Mouse (Mus musculus) T-helper 2 cell (primary cell): ENCODE measurements around the gene Nrn1.

Experiments used
- in situ Hi-C: fragments of 300-600 bp; cut with MboI, MseI; formaldehyde crosslinking; loops from one replicate; pipeline ENCODE4 v1.15.1; 2025; ENCODE audit warnings: high pct_unique_total_duplicates

The Nrn1 gene

DNA sequence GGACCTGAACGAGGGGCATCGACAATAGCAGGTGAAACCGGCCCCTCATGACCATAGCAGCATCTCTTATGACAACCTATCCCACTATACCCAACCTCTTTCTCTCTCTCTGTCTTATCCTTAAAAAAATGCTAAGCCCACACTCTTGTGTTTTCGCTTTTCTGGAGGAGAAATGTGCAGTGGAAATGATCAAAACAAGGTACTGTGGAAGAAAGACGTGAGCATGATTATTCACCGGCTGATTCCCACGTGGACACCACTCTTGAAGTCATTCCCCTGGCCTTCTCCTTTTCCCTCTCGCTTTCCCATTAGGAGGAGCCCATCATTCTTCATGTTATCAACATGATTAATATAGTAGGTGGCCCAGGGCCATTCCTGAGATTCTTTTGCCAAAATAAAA, 9.1 kb downstream of the Nrn1 start:
- in situ Hi-C loops, result no loop called here

DNA sequence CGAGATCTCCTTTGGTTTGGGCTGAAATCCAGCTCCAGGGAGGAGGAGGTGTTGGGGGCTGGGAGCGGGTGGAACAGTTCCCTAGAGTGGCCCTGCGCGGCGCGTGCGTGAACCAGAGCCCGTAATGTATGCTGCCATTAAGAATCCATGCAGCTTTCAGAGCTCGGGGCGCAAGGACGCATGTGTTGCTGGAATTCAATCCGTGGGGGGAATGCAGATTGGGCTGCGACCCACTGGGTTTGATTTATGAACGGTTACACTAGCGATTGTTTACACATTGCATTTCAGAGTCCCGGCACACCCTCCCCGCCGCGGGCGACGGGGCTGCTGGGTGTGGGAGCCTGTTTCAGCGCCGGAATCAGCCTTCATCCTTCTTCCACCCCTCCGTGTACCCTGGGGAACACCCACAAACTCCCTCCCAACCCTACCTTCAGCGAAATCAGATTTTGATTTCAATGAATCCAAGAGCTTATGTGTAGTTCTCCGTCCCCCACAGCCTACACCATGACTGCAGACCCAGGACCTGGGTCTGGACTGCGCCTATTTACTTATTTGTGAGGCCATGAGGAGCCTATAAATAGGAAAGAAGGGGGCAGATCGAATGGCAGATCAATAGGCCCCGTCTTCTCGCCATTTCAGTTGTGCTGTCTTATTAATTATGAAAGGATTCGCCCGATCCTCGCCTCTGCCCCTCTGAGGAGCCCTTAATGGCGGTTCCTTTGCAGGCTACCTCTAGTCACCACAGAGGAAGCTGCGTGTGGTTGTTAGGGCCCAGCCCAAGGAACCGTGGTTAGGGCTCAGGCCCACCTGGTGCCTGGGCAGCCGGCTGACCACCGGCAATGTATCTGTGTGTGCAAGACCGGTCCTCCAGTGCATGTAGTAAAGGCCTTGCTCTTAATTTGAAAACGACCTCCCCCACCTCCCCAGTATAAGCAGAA, 10.1 kb downstream of the Nrn1 start:
- in situ Hi-C loops, result no loop called here

DNA sequence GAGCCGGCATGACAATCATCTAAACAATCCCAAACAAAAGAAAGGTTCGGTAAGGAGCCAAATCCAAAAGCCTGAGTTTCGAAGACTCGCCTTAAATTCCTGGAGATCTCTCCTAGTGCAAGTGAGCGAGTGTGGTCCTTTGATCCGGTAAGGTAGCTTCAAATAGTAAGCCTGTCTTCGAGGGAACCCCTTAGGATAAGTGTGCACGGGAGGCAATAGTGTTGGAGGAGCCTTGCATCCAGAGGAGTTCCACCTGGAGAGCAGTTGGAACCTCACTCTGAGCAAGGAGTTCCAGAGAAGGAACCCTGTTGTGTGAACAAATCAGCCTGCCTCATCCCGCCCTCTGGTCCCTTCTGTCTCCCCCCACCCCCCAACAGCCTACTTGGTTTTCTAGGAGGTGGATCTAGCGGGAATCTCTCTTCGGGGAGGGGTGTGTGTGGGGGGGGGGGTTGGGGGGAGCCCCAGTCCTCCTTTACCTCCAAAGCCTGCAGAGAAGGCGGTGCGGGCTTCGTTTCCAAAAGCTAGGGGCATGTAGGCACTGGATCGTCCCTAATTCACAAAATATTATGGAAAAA, 11.1 kb downstream of the Nrn1 start:
- in situ Hi-C loops, result no loop called here

DNA sequence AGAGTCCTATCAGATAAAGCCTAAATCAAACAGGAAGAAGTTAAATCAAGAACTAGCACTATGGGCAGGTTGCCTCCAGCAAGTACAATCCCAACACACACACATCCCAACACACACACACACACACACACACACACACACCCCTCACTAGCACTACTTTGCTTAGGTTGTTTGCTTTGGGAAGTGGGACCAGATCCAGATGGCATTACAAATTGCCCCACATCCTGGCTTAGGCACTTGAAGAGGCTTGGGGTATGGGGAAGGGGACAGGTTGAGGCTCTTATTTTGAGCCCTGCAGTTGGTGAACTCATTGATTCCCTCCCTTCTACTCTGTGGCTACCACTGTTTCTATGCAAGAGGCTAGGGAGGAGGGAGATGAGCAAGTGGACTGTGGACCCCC, 12.6 kb downstream of the Nrn1 start:
- in situ Hi-C loops, result no loop called here

DNA sequence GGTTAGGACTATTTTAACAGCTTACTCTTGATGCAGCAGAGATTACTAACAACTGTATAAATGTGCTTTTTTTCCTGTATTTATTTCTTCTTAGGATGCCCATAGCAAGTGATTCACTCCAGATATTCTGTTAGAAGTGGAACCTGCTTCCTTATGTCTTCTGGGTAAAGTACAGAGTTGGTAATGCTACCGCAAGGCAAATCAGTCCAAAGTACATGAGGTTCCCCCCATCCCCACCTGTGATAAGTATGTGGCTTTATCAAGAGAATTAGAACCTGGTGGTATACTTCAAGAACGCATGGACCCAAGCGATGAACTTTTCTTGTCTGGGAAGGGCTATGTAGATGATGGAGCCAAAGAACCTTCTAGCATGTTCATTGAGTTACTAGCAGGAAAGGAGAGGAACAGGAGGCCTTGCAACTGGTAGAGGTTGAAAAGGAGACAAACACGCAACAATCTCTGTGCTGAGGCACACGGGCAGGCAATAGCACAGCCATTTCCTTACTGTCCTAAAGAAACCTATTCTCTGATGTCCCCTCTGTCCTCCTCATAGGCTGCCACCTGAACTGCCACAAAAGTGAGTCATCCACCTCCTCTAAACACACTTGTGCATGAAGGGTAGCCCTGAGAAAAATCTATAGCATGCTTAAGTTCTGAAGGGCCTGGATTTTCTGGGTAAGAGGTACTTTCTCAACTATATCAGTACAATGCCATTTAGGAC, 14.5 kb downstream of the Nrn1 start:
- in situ Hi-C loops, result no loop called here

DNA sequence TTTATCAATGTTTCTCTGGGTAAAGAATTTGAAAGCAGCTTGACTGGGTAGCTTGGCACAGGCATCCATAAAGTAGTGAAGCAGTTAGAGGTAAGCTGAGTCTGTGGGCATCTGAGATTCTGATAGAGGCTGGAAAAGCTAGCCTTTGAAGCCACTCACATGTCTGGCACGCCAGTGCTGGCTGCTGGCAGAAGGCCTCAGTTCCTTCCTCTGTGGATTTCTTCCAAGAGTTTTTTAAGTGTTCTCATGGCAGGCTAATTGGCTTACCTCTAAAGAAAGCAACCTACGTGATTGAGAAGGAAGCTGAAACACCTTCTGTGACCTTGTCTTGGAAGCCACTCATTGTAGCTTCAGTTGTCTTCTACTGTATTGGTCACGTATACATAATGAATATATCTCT, 17.6 kb downstream of the Nrn1 start:
- in situ Hi-C loops, result no loop called here

DNA sequence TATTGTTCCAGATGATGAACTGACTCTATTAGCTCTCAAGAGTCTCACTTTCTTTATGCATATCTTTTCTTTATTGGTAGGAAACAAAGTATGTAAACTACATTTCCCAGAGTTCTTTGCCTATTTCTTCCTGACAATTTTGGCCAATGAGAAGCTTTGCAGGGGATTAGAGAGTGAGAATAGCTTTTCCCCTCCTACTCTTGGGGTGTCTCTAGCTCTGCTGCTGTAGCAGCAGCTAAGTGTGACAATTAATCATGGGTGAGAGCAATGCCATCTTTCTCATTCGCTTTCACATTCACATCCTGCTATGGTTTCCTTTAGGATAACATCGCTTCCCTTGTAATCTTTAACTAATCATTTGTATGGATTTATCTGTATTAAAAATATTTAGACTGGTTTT, 18.2 kb downstream of the Nrn1 start:
- in situ Hi-C loops, result no loop called here

DNA sequence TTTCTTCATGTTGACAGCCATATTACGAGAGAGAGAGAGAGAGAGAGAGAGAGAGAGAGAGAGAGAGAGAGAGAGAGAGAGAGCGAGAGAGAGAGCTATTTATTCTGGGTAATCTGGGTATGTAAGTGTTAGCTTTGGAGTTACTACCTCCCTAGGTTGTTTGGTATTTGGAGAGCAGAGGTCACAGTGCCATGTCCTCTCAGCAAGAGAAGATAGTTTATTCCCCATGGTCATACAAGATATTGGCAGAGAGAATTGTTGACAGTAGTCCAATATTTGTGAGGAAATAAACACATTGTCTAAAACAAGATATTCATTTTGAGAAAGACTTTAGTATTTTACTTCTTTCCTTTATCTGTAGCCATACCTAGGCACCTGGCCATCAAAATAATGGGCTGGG, 20.8 kb downstream of the Nrn1 start:
- in situ Hi-C loops, result no loop called here

DNA sequence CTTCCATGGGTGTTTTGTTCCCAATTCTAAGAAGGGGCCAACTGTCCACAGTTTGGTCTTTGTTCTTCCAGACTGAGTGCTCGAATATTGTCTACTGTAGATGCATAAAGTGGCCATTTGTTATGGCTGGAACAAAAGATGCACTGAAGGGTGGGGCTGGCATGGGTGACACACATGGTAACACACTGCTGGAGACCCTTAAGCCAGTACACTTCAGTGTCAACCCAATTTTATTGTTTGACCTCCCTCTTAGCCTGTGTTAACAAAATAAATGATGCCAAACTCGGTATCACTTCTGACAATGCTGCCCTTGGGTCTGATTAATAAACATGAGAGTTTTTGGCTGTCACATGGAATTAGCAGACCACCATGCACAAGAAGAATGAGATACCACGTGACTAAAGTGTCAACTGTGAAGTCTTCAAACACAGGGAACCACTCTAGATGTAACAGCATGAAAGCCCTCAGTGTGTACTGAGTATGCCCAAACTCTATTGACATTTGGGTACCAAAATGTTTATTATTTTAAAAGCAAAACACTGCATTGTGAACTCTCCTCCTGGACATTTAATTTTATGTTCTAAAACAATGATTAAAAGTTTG, 27.7 kb downstream of the Nrn1 start:
- in situ Hi-C loops, result no loop called here

DNA sequence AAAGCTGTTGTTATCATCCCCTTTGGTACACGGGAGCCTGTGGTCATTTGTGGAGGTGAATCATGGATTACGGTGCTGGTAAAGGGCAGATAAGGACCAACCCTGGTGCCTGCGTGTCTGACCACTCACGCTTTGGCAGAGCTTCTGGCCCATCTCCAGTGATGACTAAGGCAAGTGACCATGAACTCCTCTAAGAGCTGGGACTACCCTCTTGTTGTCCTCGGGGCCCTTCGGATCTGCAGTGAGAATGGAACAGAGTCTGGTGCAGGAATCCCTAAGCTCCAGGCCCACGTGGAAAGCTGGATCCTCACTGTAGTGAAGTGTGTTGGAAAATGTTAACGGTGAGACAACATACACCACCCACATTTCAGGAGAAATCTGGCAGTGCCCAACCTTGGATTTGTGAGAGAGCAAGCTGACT, 38.6 kb downstream of the Nrn1 start:
- in situ Hi-C loops, result loop anchor here (5.0 to 25.0 kb wide), 3 partner anchors 61 to 1952 kb away; partner anchors contain the start of gene Dsp

DNA sequence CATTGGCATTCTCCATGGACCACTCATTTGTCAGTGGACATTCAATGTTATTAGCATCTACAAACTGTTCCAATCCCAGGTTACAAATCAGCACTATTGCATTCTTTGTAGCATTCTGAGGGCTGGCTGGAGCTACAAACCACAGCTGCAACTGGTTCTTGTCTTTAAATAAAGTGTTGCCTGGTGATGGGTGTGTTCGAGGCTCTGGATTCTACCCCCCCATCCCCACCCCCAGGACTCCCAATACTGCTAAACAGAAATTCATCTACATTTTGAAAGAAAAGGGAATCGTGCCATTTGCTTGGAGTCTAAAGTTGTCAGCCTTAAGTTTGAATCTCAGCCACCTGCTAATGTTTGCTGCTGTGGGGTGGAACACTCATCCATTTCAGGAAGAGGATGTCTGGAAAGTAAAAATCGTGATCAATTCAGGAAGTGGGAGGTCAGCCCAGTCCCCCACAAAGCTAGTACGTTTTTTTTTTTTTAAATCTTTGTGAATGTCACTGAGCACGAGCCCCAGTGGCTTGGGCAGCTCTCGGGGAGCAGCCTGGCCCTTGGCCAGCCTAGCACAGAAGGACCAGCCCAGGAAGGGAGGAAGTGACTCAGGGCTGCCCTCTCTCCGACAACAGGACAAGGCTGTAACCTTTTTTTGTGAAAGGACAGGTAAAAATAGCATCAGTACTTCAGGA, 39.3 kb downstream of the Nrn1 start:
- in situ Hi-C loops, result loop anchor here (5.0 to 25.0 kb wide), 3 partner anchors 62 to 1951 kb away; partner anchors contain the start of gene Dsp

DNA sequence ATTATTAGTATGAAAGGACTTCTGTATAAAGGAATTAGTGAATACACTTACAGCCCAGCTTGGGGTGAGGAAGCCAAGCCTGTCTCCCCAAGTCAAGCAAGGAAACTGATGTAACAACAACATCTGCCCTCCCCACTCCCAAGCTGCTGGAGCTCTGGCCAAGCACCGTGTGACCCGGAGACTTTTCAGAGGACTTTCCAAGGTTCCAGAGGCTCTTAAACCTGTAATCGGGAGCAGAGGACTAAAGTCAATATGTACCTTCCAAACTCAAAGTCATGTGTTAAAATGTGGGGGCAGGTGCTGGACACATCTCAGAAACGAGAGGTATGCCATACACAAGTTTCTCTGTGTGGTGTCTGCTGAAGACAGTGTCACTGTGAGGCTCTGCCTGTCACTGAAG, 51.4 kb downstream of the Nrn1 start:
- in situ Hi-C loops, result loop anchor here (25.0 kb wide), 1 partner anchor 1479 kb away; the partner anchor contains the start of gene Dsp

DNA sequence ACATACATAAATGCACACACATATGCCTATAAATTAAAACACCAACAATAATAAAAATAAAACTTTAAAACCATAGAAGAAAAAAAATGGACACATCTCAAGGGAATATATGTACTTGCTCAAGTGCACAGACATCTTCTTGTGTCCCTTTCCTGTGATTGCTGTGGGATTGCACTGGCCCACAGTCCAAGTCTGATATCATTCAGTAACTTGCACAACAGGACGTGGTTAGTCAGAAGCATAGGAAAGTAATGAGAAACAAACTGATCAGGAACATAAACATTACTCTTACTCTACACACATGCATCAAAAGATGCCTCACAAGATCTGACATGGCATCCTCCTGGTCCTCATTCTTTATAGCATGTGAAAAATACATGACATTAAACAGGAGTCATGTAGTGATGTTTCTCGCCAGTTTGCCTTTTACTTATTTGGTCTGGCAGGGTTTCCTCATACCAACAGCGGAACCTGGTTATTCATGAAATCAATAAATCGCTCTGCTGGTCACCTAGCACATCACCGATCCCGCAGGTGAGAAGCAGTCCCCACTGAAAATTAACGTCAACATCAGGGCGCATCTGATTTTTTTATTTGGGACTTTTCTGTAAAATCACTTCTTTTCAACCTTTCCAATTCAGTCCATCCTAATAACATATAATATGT, 54.1 kb downstream of the Nrn1 start:
- in situ Hi-C loops, result loop anchor here (25.0 kb wide), 1 partner anchor 1481 kb away; the partner anchor contains the start of gene Dsp

DNA sequence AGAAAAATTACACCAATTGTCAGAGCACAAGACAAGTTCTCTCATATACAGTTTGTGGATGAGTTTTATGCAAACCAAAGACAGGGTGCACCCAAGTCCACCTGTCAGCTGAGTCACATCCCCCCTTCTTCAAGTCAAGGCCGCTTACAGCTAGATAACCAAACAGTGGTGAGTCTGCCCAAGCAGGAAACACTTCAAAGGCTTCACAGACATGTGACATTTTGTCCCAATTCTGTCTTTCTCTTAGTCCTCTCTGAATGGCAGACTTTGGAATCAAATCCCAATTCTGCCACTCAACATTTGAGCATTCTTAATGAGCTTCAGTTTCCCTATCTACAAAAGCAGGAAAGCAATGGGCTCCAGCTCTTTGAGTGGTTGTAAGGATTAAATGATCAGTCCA, 55.6 kb downstream of the Nrn1 start:
- in situ Hi-C loops, result loop anchor here (25.0 kb wide), 1 partner anchor 1483 kb away; the partner anchor contains the start of gene Dsp
